Mouse (Mus musculus): ENCODE data around the gene Sgsh.
A peak's percentile ranks its signal among the peaks of the same experiment; 100 is the strongest.

The Sgsh gene

GRCm38 (mm10) chr11:119306762-119307657 lies 48.3 kb downstream of the Sgsh start:
- peak; percentile 26 for DNase-seq (ENCODE audit: low spot score)

GRCm38 (mm10) chr11:119304904-119305712 lies 50.2 kb downstream of the Sgsh start:
- peak; percentile 71 for DNase-seq (ENCODE audit: low spot score)

GRCm38 (mm10) chr11:119300986-119301385 lies 54.4 kb downstream of the Sgsh start:
- no peak for DNase-seq (ENCODE audit: low spot score)

- peak; percentile 51 for DNase-seq (ENCODE audit: low spot score)
Observed at GRCm38 (mm10) chr11:119300246-119300935, 54.9 kb downstream of the Sgsh start.

GRCm38 (mm10) chr11:119299391-119300245 lies 55.7 kb downstream of the Sgsh start, which contains the start of gene Eif4a3:
TSS of gene Eif4a3 (minus strand) at chr11:119300089.
- peak; percentile 98 for DNase-seq (ENCODE audit: low spot score)

GRCm38 (mm10) chr11:119298917-119299316 lies 56.4 kb downstream of the Sgsh start:
- DNase-seq (ENCODE audit: low spot score) = peak; percentile 30

GRCm38 (mm10) chr11:119297996-119298395 lies 57.3 kb downstream of the Sgsh start:
- DNase-seq (ENCODE audit: low spot score) = no peak

Measured in MN1 (cell line).